Mouse (Mus musculus) neural tube, embryonic 12.5 days (tissue): ENCODE measurements around the gene Sdccag8. TPM values are rescaled to one million over a fixed set of nuclear protein-coding genes. Genes with fewer than 3 reads are reported as not detected.
A peak's percentile ranks its signal among the peaks of the same experiment; 100 is the strongest.

Experiments used
- ATAC-seq: fragments of 200-750 bp; cut with Nextera tagmentation; 2 replicates; pipeline ENCODE4 v1.8.0; 2017; ENCODE audit warnings: low read depth, mild to moderate bottlenecking, moderate TSS enrichment, moderate library complexity; ENCODE audit not compliant: low FRiP score
- H3K27ac ChIP-seq: fragments of 300-500 bp; sonication (generic); 2 replicates; pipeline ENCODE4 v1.5.1; 2016
- H3K27me3 ChIP-seq: fragments of 300-500 bp; sonication (generic); replicated peaks from 2 replicates; pipeline ENCODE4 v1.6.1; 2016; ENCODE audit warnings: mild to moderate bottlenecking
- H3K36me3 ChIP-seq: fragments of 300-500 bp; sonication (generic); 2 replicates; pipeline ENCODE4 v1.6.1; 2016; ENCODE audit warnings: mild to moderate bottlenecking
- H3K4me1 ChIP-seq: fragments of 300-500 bp; sonication (generic); 2 replicates; pipeline ENCODE4 v1.6.1; 2016
- H3K4me2 ChIP-seq: fragments of 300-500 bp; sonication (generic); replicated peaks from 2 replicates; pipeline ENCODE4 v1.6.1; 2016; ENCODE audit warnings: mild to moderate bottlenecking
- H3K4me3 ChIP-seq: fragments of 300-500 bp; sonication (generic); 2 replicates; pipeline ENCODE4 v1.5.1; 2016
- H3K9ac ChIP-seq: fragments of 300-500 bp; sonication (generic); 2 replicates; pipeline ENCODE4 v1.6.1; 2016; ENCODE audit warnings: mild to moderate bottlenecking
- H3K9me3 ChIP-seq: fragments of 300-500 bp; sonication (generic); 2 replicates; pipeline ENCODE4 v1.6.1; 2016; ENCODE audit warnings: mild to moderate bottlenecking
- WGBS: fragments of 180-500 bp; shearing (Covaris S2); methylation state at CpG from one replicate; pipeline ENCODE4 v1.1.7; 2016; 5-methylcytosine and 5-hydroxymethylcytosine counted together
- polyA plus RNA-seq: library from polyadenylated mRNA; unstranded; fragments of >200 nt; fragmentation: Nextera tagmentation; extraction: Ambion mirVana; gene quantifications from 2 replicates; pipeline ENCODE4 v1.2.1, GENCODE M21; 2016

Sdccag8 gene
- polyA plus RNA-seq, 1 experiment from 2014 or later = 19.4 TPM

GRCm38 (mm10) chr1:176886002-176886401 lies 71.5 kb downstream of the Sdccag8 start:
- Histone ChIP-seq H3K27me3 (no peaks in the 10 kb centered on the region), H3K36me3 (no peaks in the 10 kb centered on the region), H3K9me3 (no peaks in the 10 kb centered on the region), H3K4me1 (peaks cover 9% of the 10 kb centered on the region), H3K4me2 (no peak overlapping the region), H3K9ac (no peak overlapping the region), H3K27ac (no peak overlapping the region), H3K4me3 (no peak overlapping the region)
- ATAC-seq = no peak
- 81% methylated on average over 5 of the region's 5 CpGs for WGBS

- Histone ChIP-seq H3K9ac (no peak overlapping the region), H3K27ac (no peak overlapping the region), H3K4me2 (no peak overlapping the region), H3K4me1 (no peaks in the 10 kb centered on the region), H3K36me3 (no peaks in the 10 kb centered on the region), H3K4me3 (no peak overlapping the region), H3K9me3 (no peaks in the 10 kb centered on the region), H3K27me3 (no peaks in the 10 kb centered on the region)
- WGBS = 85% methylated on average over 6 of the region's 6 CpGs
- no peak for ATAC-seq
These were observed 89.3 kb downstream of the Sdccag8 start for GRCm38 (mm10) chr1:176903741-176904140.

GRCm38 (mm10) chr1:176915946-176916345 lies 101.5 kb downstream of the Sdccag8 start:
- Histone ChIP-seq H3K36me3 (peaks cover 4% of the 10 kb centered on the region), H3K27me3 (no peaks in the 10 kb centered on the region), H3K4me1 (no peaks in the 10 kb centered on the region), H3K9ac (no peak overlapping the region), H3K27ac (no peak overlapping the region), H3K9me3 (no peaks in the 10 kb centered on the region), H3K4me3 (no peak overlapping the region), H3K4me2 (no peak overlapping the region)
- ATAC-seq = no peak
- WGBS = 99% methylated on average over 2 of the region's 2 CpGs

GRCm38 (mm10) chr1:176919486-176919885 lies 105.0 kb downstream of the Sdccag8 start:
- H3K27me3 ChIP-seq = no peaks in the 10 kb centered on the region
- no peaks in the 10 kb centered on the region for H3K9me3 ChIP-seq
- no peak overlapping the region for H3K9ac ChIP-seq
- no peak overlapping the region for H3K4me3 ChIP-seq
- H3K4me1 ChIP-seq = 0 out of 2 replicates have a peak, but pooled peaks cover 5% of the 10 kb centered on the region
- no peak for ATAC-seq
- no peak overlapping the region for H3K4me2 ChIP-seq
- peaks cover 4% of the 10 kb centered on the region for H3K36me3 ChIP-seq
- 95% methylated on average over 12 of the region's 12 CpGs for WGBS
- H3K27ac ChIP-seq = no peak overlapping the region

- H3K4me3 ChIP-seq = no peak overlapping the region
- H3K27ac ChIP-seq = no peak overlapping the region
- no peak overlapping the region for H3K4me2 ChIP-seq
- H3K36me3 ChIP-seq = peaks cover 4% of the 10 kb centered on the region
- peak; percentile 53; the same call in 1 of the 2 replicates for ATAC-seq
- H3K27me3 ChIP-seq = no peaks in the 10 kb centered on the region
- 23% methylated on average over 5 of the region's 5 CpGs for WGBS
- H3K9me3 ChIP-seq = no peaks in the 10 kb centered on the region
- 0 out of 2 replicates have a peak, but pooled peaks cover 5% of the 10 kb centered on the region for H3K4me1 ChIP-seq
- no peak overlapping the region for H3K9ac ChIP-seq
These were observed 108.4 kb downstream of the Sdccag8 start for GRCm38 (mm10) chr1:176922842-176923241.

GRCm38 (mm10) chr1:176926009-176926408 lies 111.5 kb downstream of the Sdccag8 start:
- Histone ChIP-seq H3K4me3 (no peak overlapping the region), H3K9ac (no peak overlapping the region), H3K4me2 (no peak overlapping the region), H3K4me1 (peaks cover 11% of the 10 kb centered on the region), H3K27ac (no peak overlapping the region), H3K27me3 (no peaks in the 10 kb centered on the region), H3K36me3 (no peaks in the 10 kb centered on the region), H3K9me3 (no peaks in the 10 kb centered on the region)
- 94% methylated on average over 5 of the region's 5 CpGs for WGBS
- ATAC-seq = no peak

- H3K27ac ChIP-seq = no peak overlapping the region
- no peaks in the 10 kb centered on the region for H3K9me3 ChIP-seq
- peaks cover 11% of the 10 kb centered on the region for H3K4me1 ChIP-seq
- 91% methylated on average over 9 of the region's 9 CpGs for WGBS
- no peaks in the 10 kb centered on the region for H3K36me3 ChIP-seq
- no peak overlapping the region for H3K9ac ChIP-seq
- no peak overlapping the region for H3K4me2 ChIP-seq
- H3K4me3 ChIP-seq = no peak overlapping the region
- ATAC-seq = no peak
- no peaks in the 10 kb centered on the region for H3K27me3 ChIP-seq
These were observed 112.9 kb downstream of the Sdccag8 start for GRCm38 (mm10) chr1:176927312-176927711.

- no peak overlapping the region for H3K4me2 ChIP-seq
- no peak overlapping the region for H3K27ac ChIP-seq
- H3K4me1 ChIP-seq = peaks cover 6% of the 10 kb centered on the region
- WGBS = 48% methylated on average over 8 of the region's 8 CpGs
- no peak overlapping the region for H3K9ac ChIP-seq
- no peaks in the 10 kb centered on the region for H3K36me3 ChIP-seq
- H3K4me3 ChIP-seq = no peak overlapping the region
- peak; percentile 93 for ATAC-seq
- H3K27me3 ChIP-seq = no peaks in the 10 kb centered on the region
- H3K9me3 ChIP-seq = no peaks in the 10 kb centered on the region
These were observed 115.2 kb downstream of the Sdccag8 start for GRCm38 (mm10) chr1:176929710-176930109.

- no peak for ATAC-seq
- Histone ChIP-seq H3K36me3 (no peaks in the 10 kb centered on the region), H3K9ac (no peak overlapping the region), H3K4me3 (no peak overlapping the region), H3K9me3 (no peaks in the 10 kb centered on the region), H3K27ac (no peak overlapping the region), H3K4me2 (no peak overlapping the region), H3K4me1 (peaks cover 6% of the 10 kb centered on the region), H3K27me3 (no peaks in the 10 kb centered on the region)
- 87% methylated on average over 2 of the region's 2 CpGs for WGBS
These were observed 116.1 kb downstream of the Sdccag8 start for GRCm38 (mm10) chr1:176930574-176930973.

- WGBS = 81% methylated on average over 4 of the region's 4 CpGs
- no peak for ATAC-seq
These were observed 116.6 kb downstream of the Sdccag8 start for GRCm38 (mm10) chr1:176930981-176931500.

GRCm38 (mm10) chr1:176931511-176931910 lies 117.1 kb downstream of the Sdccag8 start:
- H3K27me3 ChIP-seq = no peaks in the 10 kb centered on the region
- H3K27ac ChIP-seq = no peak overlapping the region
- no peak overlapping the region for H3K4me2 ChIP-seq
- H3K4me1 ChIP-seq = peaks cover 6% of the 10 kb centered on the region
- ATAC-seq = no peak
- H3K9me3 ChIP-seq = no peaks in the 10 kb centered on the region
- no peak overlapping the region for H3K4me3 ChIP-seq
- no peaks in the 10 kb centered on the region for H3K36me3 ChIP-seq
- no peak overlapping the region for H3K9ac ChIP-seq
- WGBS = 85% methylated on average over 10 of the region's 10 CpGs

More at GRCm38 (mm10) chr1:176930981-176931500, 116.6 kb downstream of the Sdccag8 start:
- Histone ChIP-seq H3K27me3 (no peaks in the 10 kb centered on the region), H3K4me1 (peaks cover 6% of the 10 kb centered on the region), H3K4me2 (no peak overlapping the region), H3K27ac (no peak overlapping the region), H3K4me3 (no peak overlapping the region), H3K9me3 (no peaks in the 10 kb centered on the region), H3K36me3 (no peaks in the 10 kb centered on the region), H3K9ac (no peak overlapping the region)

GRCm38 (mm10) chr1:176932320-176932950 lies 118.0 kb downstream of the Sdccag8 start:
- peaks cover 6% of the 10 kb centered on the region for H3K4me1 ChIP-seq
- H3K36me3 ChIP-seq = no peaks in the 10 kb centered on the region
- H3K4me2 ChIP-seq = no peak overlapping the region
- no peaks in the 10 kb centered on the region for H3K9me3 ChIP-seq
- H3K4me3 ChIP-seq = no peak overlapping the region
- H3K9ac ChIP-seq = no peak overlapping the region
- H3K27ac ChIP-seq = no peak overlapping the region
- WGBS = 92% methylated on average over 12 of the region's 12 CpGs
- no peaks in the 10 kb centered on the region for H3K27me3 ChIP-seq
- no peak for ATAC-seq

- H3K36me3 ChIP-seq = no peaks in the 10 kb centered on the region
- WGBS = 75% methylated on average over 7 of the region's 7 CpGs
- no peak overlapping the region for H3K4me2 ChIP-seq
- no peaks in the 10 kb centered on the region for H3K9me3 ChIP-seq
- ATAC-seq = no peak
- H3K27ac ChIP-seq = no peak overlapping the region
- no peak overlapping the region for H3K9ac ChIP-seq
- H3K27me3 ChIP-seq = no peaks in the 10 kb centered on the region
- peaks cover 6% of the 10 kb centered on the region for H3K4me1 ChIP-seq
- H3K4me3 ChIP-seq = no peak overlapping the region
These were observed 118.9 kb downstream of the Sdccag8 start for GRCm38 (mm10) chr1:176933319-176933718.
